Mouse (Mus musculus): ENCODE data around the gene Slc7a5.

GRCm38 (mm10) chr8:121908378-121909147 is 1.1 kb upstream of the Slc7a5 start:
- TF ChIP-seq CTCF (IDR thresholded peaks at IDR 0.05; ENCODE audit: low read depth) (no peak), EP300 (optimal IDR thresholded peaks at IDR 0.05) (no peak)

Measured in stomach, postnatal 0 days (tissue).